13 mouse cellular contexts compared by ENCODE assay signal in genomic region chr11:113776851-113777511, GRCm38 (mm10). TPM values are rescaled to one million over a fixed set of nuclear protein-coding genes. Genes with fewer than 3 reads are reported as not detected.
DNase-seq lines count a peak whose midpoint lies in the region; ATAC-seq and TF ChIP-seq lines count a peak whose summit lies in the region.
"Had no signal": no experiment of that assay in that cellular context is flagged by ENCODE, and none has a peak within 500 bp of the region (broad histone marks: within the 10 kb centered on the region; RNA-seq: fewer than 3 reads in every experiment).

No protein-coding gene starts in this region.

- intact Hi-C loops in gastrocnemius, adult 2 months (cut with DNase I) = no loop called here
- intact Hi-C loops in gastrocnemius, postnatal 14 days (cut with DNase I; ENCODE audit: low total_unique reads) = no loop called here

- DNase-seq in gastrocnemius, adult 2 months = no peak
- no peak for DNase-seq in gastrocnemius, postnatal 14 days
- DNase-seq in lung, postnatal 14 days = no peak
- DNase-seq in right cerebral cortex, adult 2 months (ENCODE audit: low spot score in 2 of 2) = no peak
- DNase-seq in gastrocnemius, adult 18-20 months (ENCODE audit: low spot score) = no peak
- DNase-seq: embryo, embryonic 11 days; layer of hippocampus, adult 9-11 months; thymus, postnatal 4 days had no signal

- ATAC-seq in lung, embryonic 15.5 days (ENCODE audit: borderline replicate concordance, extremely low read depth, low FRiP score, low TSS enrichment) = no peak
- ATAC-seq in megakaryocyte progenitor cell, adult 5-6 weeks (replicated peaks; ENCODE audit: poor library complexity) = peak; percentile 56
- ATAC-seq: forebrain, embryonic 14.5 days had no signal

- 62% methylated on average over 14 of the region's 14 CpGs for WGBS in lung, embryonic 15.5 days

- no peaks in the 10 kb centered on the region for H3K36me3 ChIP-seq in lung, embryonic 15.5 days

- no peaks in the 10 kb centered on the region for H3K9me3 ChIP-seq in lung, embryonic 15.5 days

- H3K4me1 ChIP-seq in lung, embryonic 15.5 days = peaks cover 53% of the 10 kb centered on the region
- peaks cover 26% of the 10 kb centered on the region for H3K4me1 ChIP-seq in brown adipose tissue, adult 24 weeks (ENCODE audit: control insufficient read depth, insufficient read depth, insufficient read length, low read length)

- no peak overlapping the region for H3K9ac ChIP-seq in lung, embryonic 15.5 days

- no peak overlapping the region for H3K4me3 ChIP-seq in gastrocnemius, adult 2 months
- H3K4me3 ChIP-seq in lung, embryonic 15.5 days = no peak overlapping the region
- H3K4me3 ChIP-seq in brown adipose tissue, adult 24 weeks (ENCODE audit: insufficient read depth, low read depth, low read length) = no peak overlapping the region
- H3K4me3 ChIP-seq: myocyte had no signal

- peak overlapping the region; percentile 63 for H3K27ac ChIP-seq in gastrocnemius, adult 2 months
- H3K27ac ChIP-seq in lung, embryonic 15.5 days = peak overlapping the region; percentile 13
- peak overlapping the region; percentile 5; the same call in 1 of the 2 replicates for H3K27ac ChIP-seq in brown adipose tissue, adult 24 weeks (replicated peaks; ENCODE audit: low read depth, low read length)

- no peak overlapping the region for H3K4me2 ChIP-seq in lung, embryonic 15.5 days

- H3K27me3 ChIP-seq in lung, embryonic 15.5 days = no peaks in the 10 kb centered on the region

- no peak for TF ChIP-seq CTCF in gastrocnemius, adult 2 months (IDR thresholded peaks at IDR 0.05)

RNA-seq across cellular contexts. Expression of gene Cdc42ep4, which starts 25.3 kb away (rescaled TPM):
- total RNA-seq in gastrocnemius, adult 2 months (2021) = 1 to 10 TPM; 5.2 to 9.1 TPM
- 10 to 100 TPM; 15.7 to 16.2 TPM for total RNA-seq in gastrocnemius, postnatal 14 days (2021)
- 122 TPM in 2 replicates for polyA plus RNA-seq in lung, embryonic 15.5 days (2015; fragmentation: Nextera tagmentation; extraction: Ambion mirVana)
- polyA plus RNA-seq in brown adipose tissue, adult 24 weeks (2012; ENCODE audit: insufficient read depth, insufficient read length, missing spikeins) = 8.7 and 16.3 TPM in 2 replicates
- 10.0 and 10.3 TPM in 2 replicates for total RNA-seq in megakaryocyte progenitor cell, adult 5-6 weeks (2015)
- total RNA-seq in megakaryocyte progenitor cell, adult 5-6 weeks (2017) = 14.5 and 14.7 TPM in 2 replicates
- 1 to 10 TPM; 4.5 to 7.4 TPM for total RNA-seq in gastrocnemius, adult 18-20 months (2021)

Comparison
In these comparisons a context has a peak if more than half of its experiments do, and no peak if none do; other contexts are left out.
1. H3K27ac ChIP-seq: peak in every context shown above with its lines; median percentile 63 in gastrocnemius, adult 2 months; 13 in lung, embryonic 15.5 days; 5 in brown adipose tissue, adult 24 weeks.